Mouse (Mus musculus) naive thymus-derived CD4-positive, alpha-beta T cell, adult 2 months (primary cell): Measurements from ENCODE around the gene Amdhd2.

Source experiments
- DNase-seq: peaks from one replicate; pipeline ENCODE4 v3.0.0-alpha.2; 2011; ENCODE audit warnings: low read depth

Gene Amdhd2

GRCm38 (mm10) chr17:24197032-24197824 lies 33.7 kb upstream of the Amdhd2 start:
- no peak for DNase-seq

GRCm38 (mm10) chr17:24195349-24195748 lies 31.8 kb upstream of the Amdhd2 start:
- DNase-seq: no peak

GRCm38 (mm10) chr17:24193769-24194168 lies 30.2 kb upstream of the Amdhd2 start:
- no peak for DNase-seq

DNA sequence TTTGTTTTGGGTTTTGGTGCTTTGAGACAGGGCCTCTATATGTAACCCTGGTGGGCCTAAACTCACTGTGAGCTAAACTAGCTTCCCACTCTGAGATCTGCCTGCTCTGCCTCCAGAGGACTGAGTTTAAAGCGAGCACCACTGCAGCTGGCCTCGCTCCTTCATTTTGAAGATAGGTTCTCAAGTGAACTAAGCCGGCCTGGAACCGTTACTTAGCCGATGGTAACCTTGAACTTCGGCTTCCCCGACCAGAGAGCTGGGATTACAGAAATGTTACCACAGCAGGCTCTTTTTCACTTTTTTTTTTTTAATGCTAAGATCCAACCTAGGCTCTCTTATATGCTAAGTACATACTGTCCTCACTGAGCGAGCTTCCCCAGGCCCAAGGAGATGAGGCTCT lies 29.7 kb upstream of the Amdhd2 start:
- DNase-seq: no peak

DNA sequence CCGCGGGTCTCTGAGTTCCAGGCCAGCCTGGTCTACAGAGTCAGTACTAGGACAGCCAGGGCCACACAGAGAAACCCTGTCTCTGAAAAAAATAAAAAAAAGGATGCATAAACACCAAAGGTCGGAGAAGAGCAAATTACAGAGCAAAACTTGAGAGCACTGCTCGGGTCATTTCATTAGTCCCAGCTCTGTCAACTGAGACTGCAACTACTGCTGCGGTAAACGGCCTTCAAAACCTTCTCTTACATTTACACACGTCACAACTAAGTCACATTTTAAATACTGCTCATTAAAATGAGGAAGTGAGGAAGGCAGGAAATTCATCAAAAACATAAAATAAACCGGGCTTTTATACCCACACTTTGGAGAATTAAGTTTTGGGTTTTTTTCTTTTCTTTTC lies 29.3 kb upstream of the Amdhd2 start:
- DNase-seq: no peak

- no peak for DNase-seq
Observed at GRCm38 (mm10) chr17:24191481-24191880, 27.9 kb upstream of the Amdhd2 start.

DNA sequence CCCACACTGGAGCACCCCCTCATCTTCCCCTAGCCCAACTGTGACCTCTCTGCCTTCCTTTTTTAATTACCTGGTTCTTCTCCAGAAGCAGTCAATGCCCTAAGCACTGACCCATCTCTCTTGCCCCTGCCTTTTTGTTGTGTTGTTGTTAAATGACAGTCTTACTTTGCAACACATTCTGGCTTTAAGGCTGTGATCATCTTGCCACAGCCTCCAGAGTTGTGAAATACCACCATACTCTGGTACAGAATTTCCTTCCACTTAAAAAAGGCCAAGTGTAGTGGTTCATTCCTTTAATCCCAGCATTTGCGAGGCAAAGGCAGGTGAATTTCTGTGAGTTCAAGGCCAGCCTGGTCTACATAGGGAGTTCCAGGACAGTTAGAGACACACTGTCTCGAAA lies 27.4 kb upstream of the Amdhd2 start:
- DNase-seq: no peak

DNA sequence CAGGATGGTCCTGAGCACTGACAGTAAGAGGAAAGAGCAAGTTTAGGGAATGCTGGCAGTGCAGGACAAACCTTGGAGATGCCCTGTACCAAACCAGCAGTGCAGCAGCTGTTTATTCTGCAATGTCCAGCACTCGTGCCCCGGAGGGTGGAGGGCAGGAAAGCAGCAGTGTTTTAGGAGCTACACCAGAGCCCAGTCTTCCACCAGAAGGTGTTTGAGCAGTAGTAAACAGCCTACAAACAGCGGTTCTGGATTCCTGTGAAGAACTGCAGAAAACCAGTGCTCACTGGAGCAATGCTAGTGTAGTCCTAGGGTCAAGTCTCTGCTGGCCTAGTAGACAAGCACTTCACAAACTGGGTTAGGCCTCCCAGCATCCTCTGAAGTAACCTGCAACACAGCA lies 10.7 kb upstream of the Amdhd2 start:
- no peak for DNase-seq

GRCm38 (mm10) chr17:24173423-24173822 lies 9.9 kb upstream of the Amdhd2 start:
- peak; percentile 89 for DNase-seq

DNA sequence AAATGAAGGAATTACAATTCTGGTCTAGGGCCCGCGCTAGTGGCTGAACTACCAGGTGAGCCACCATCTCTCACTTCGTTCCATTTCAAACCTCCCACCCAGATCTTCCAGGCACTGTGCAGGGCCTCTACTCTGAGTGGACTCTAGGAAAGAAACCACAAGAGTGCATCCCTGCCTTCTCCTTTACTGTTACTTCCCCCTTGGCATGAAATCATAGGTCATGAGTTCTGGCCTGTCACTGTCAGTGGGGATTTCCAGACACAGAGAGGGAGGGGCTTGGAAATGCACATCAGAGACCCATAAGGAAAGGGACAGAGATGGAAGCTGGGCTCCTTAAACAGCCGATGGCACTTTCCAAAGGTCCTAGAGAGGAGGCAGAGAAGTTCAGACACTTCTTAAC lies 8.2 kb upstream of the Amdhd2 start:
- peak; percentile 29 for DNase-seq

- peak; percentile 21 for DNase-seq
Observed at GRCm38 (mm10) chr17:24170729-24171128, 7.2 kb upstream of the Amdhd2 start.

DNA sequence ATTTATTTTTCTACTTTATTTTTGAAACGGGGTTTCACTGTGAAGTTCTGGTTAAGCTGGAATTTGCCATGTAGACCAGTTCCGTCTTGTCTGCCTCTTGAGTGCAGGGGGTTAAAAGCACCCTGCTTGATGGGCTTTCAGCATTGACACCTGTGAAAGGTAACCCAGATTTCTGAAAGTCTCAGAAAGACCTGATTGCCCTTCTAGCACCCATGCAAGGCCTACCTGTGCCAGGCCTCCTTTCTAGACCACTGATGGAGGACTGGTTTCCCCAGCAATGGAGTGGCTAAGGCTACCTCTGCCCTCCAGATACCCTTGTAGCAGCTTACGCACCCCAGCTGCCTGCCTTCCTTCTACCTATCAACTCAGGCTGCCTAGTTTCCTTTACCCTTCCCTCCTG lies 6.6 kb upstream of the Amdhd2 start:
- peak; percentile 29 for DNase-seq

GRCm38 (mm10) chr17:24169317-24170065 lies 5.9 kb upstream of the Amdhd2 start, which contains the start of gene Atp6v0c:
Gene Atp6v0c, minus strand, starts transcription at chr17:24169702.
- peak; percentile 98 for DNase-seq

GRCm38 (mm10) chr17:24168590-24169277 lies 5.2 kb upstream of the Amdhd2 start:
- peak; percentile 93 for DNase-seq

DNA sequence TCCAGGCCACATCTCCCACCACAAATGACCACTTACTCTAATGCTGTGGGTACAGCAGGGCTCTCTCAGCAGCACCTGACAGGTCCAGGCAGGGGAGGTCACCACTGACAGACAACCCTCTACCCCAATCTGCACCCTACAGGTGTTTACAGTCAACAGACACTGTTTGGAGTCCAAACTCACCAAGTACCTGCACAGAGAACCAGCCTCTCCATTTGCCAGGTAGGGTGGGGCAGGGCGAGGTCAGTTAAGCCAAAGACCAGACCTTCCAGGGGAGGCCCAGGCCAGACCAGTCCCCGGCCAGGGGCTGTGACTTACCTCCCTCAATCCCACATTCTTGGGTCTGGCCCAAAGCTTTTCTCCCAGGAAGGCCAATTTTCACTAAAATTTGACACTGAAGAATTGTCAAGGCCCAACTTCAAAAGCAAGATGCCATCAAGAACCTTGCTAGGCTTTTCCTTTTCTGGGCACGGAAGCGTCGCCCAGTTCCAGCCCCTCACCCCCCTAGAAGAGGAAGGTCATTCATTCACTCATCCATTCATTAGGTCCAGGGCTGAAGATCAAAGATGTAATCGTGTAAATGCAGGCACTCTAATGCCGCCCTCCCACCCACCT lies 4.4 kb upstream of the Amdhd2 start:
- DNase-seq: no peak

GRCm38 (mm10) chr17:24167120-24167519 lies 3.6 kb upstream of the Amdhd2 start:
- DNase-seq: no peak

- peak; percentile 30 for DNase-seq
Observed at GRCm38 (mm10) chr17:24164566-24165259, 1.1 kb upstream of the Amdhd2 start.

DNA sequence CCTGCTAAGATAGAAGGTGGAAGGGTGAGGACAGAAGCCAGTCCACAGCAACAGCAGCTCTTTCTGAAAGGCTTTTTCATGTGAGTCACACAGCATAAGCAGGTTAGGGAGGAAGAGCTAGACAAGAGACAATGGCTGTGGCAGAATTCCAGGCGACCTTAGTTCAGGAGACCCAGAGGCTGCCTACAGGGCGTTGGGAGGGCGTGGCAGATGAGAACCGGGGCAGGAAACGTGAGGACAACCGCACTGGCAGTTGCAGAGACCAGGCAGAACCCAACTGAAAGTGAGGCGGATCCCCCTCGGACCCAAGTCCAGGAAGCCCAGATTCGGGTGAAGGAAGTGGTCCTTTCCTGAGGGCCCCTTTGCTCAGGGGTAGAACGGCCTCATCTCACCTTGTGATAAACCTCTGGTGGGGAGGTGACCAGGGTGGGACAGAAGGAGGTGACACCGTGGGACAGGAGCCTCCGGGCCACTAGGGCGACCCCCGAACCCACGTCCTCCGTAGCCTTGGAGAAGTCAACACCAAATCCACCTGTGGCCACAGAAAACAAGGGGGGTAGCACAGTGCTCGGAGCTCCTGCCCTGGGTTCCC lies 886 bp downstream of the Amdhd2 start:
- DNase-seq: peak; percentile 37

- DNase-seq: no peak
Observed at GRCm38 (mm10) chr17:24161466-24161865, 2.1 kb downstream of the Amdhd2 start.

DNA sequence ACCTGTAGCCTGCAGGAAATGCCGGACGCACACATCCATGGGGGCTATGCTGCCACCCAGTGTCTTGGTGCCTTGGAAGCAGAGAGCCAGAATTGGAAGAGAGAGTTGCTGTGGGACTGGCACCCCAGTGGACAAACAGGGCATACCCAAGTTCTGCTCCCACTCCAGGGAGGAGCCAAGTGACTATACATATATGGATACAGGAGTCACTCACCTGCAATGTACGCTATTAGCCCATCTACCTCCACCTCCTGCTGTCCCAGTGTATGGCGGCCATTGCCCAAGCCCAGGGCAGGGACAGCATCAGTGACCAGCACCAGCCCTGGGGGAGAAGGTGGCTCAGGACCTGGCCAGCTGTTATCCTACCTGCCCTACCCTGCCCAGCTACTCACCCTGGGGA lies 6.0 kb downstream of the Amdhd2 start:
- no peak for DNase-seq

- no peak for DNase-seq
Observed at GRCm38 (mm10) chr17:24157121-24157520, 6.4 kb downstream of the Amdhd2 start.
